Mouse (Mus musculus): ENCODE measurements around the gene OR5BS1P. TPM values are rescaled to one million over a fixed set of nuclear protein-coding genes. Genes with fewer than 3 reads are reported as not detected.
"Not testable (repeated sequence)": the region's sequence is repeated elsewhere in the genome, so short reads cannot be mapped to it uniquely, and the experiment has no call there.

Gene OR5BS1P
- polyA plus RNA-seq, 1 experiment: not detected

GRCm38 (mm10) chr15:98510438-98511385 lies 41.0 kb downstream of the OR5BS1P start:
- Histone ChIP-seq H3K4me1 (ENCODE audit: control insufficient read depth, insufficient read depth, low read length) (peaks cover 2% of the 10 kb centered on the region), H3K27ac (ENCODE audit: control insufficient read depth, insufficient read depth, low read depth, low read length, poor library complexity) (peak overlapping the region; percentile 60), H3K4me3 (replicated peaks; ENCODE audit: control insufficient read depth, low read depth, low read length) (peak overlapping the region; percentile 57)
- 21% methylated on average over 25 of the region's 25 CpGs for WGBS
- TF ChIP-seq CTCF (IDR thresholded peaks at IDR 0.05; ENCODE audit: control insufficient read depth, insufficient read depth, low read length) (peak; percentile 92), POLR2A (IDR thresholded peaks at IDR 0.05; ENCODE audit: borderline replicate concordance, control insufficient read depth, low read depth, low read length) (no peak)

DNA sequence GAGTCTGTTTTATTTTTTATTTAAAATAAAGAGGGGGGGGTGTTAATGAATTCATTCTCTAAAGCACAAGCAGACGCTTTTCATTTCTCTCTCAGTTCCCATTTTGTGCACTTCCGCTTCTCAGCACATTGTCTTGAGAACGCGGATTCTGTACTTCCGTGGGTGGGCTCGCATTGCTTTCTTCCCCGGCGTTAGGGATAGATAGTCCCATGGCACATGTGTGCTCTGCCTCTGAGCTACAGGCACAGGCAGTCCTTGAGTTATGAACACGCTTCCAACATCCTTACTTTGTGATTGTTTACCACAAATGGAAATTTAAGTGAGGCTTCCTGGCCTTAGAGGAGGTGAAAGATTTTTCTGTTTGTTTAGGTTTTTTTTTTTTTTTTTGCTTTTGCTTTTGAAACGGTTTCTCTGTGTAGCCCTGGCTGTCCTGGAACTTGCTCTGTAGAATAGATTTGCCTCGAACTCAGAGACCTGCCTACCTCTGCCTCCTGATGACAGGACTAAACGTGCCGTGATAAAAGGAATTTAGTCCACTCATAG lies 41.8 kb downstream of the OR5BS1P start:
- TF ChIP-seq CTCF (IDR thresholded peaks at IDR 0.05; ENCODE audit: control insufficient read depth, insufficient read depth, low read length) (no peak), POLR2A (IDR thresholded peaks at IDR 0.05; ENCODE audit: borderline replicate concordance, control insufficient read depth, low read depth, low read length) (no peak)
- peak overlapping the region; percentile 35 for H3K4me3 ChIP-seq (replicated peaks; ENCODE audit: control insufficient read depth, low read depth, low read length)
- peak overlapping the region; percentile 60; the same call in 1 of the 2 replicates for H3K27ac ChIP-seq (ENCODE audit: control insufficient read depth, insufficient read depth, low read depth, low read length, poor library complexity)
- WGBS: 16% methylated on average over 13 of the region's 13 CpGs
- H3K4me1 ChIP-seq (ENCODE audit: control insufficient read depth, insufficient read depth, low read length): peaks cover 2% of the 10 kb centered on the region

GRCm38 (mm10) chr15:98512232-98512631 lies 42.5 kb downstream of the OR5BS1P start:
- Histone ChIP-seq H3K27ac (ENCODE audit: control insufficient read depth, insufficient read depth, low read depth, low read length, poor library complexity) (no peak overlapping the region), H3K4me1 (ENCODE audit: control insufficient read depth, insufficient read depth, low read length) (peaks cover 2% of the 10 kb centered on the region), H3K4me3 (replicated peaks; ENCODE audit: control insufficient read depth, low read depth, low read length) (no peak overlapping the region)
- WGBS: 45% methylated on average over 8 of the region's 8 CpGs
- TF ChIP-seq CTCF (IDR thresholded peaks at IDR 0.05; ENCODE audit: control insufficient read depth, insufficient read depth, low read length) (no peak), POLR2A (IDR thresholded peaks at IDR 0.05; ENCODE audit: borderline replicate concordance, control insufficient read depth, low read depth, low read length) (no peak)

DNA sequence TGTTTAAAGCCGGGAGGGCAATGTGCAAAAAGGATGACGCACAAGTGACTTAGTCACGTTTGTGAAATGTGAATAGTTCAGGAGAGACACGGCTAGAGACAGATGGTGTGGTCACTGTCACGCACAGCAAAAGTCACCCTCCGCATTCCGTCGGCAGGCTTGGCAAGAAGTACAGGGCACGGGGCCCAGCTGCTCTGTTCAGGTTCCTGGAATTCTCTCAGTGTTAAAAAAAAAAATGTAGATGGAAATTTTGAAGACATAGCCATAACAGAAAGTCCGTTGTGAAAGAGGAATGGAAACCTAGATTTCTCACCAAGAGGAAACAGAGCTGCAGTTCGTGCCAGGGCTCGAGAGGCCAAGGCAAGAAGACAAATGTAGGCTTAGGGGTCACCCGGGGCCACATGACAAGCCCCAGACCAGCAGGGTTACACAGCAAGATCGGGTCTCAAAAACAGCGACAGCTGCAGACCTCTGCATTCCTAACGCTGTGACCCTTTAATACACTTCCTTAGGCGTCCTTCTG lies 43.2 kb downstream of the OR5BS1P start:
- Histone ChIP-seq H3K4me1 (ENCODE audit: control insufficient read depth, insufficient read depth, low read length) (peaks cover 2% of the 10 kb centered on the region), H3K27ac (ENCODE audit: control insufficient read depth, insufficient read depth, low read depth, low read length, poor library complexity) (peak overlapping the region; percentile 82), H3K4me3 (replicated peaks; ENCODE audit: control insufficient read depth, low read depth, low read length) (no peak overlapping the region)
- no peak for TF ChIP-seq CTCF (IDR thresholded peaks at IDR 0.05; ENCODE audit: control insufficient read depth, insufficient read depth, low read length)
- no peak for TF ChIP-seq POLR2A (IDR thresholded peaks at IDR 0.05; ENCODE audit: borderline replicate concordance, control insufficient read depth, low read depth, low read length)
- whole genome bisulfite sequencing: 10% methylated on average over 17 of the region's 17 CpGs

DNA sequence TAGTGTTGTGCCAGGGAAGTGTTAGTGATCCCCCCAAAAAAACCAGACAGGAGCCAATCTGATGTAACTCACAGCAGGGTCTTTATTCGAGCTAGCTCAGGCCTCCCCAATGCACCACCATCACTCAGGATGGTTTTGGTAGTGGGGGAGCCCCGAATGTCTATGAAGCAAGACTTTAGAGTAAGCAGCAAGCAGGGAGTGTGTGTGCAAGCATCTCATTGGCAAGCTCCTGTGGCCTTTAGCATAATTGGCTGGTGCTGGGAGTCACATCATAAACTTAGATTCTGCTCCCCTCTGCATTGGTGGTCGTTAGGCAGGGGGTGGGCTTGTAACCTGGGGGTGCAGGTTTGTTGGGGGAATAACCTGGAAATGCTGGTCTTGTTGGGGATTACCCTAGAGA lies 44.0 kb downstream of the OR5BS1P start:
- 14% methylated on average over 3 of the region's 3 CpGs for WGBS
- peak overlapping the region; percentile 9; the same call in 1 of the 2 replicates for H3K27ac ChIP-seq (ENCODE audit: control insufficient read depth, insufficient read depth, low read depth, low read length, poor library complexity)
- H3K4me1 ChIP-seq (ENCODE audit: control insufficient read depth, insufficient read depth, low read length); H3K4me3 ChIP-seq (replicated peaks; ENCODE audit: control insufficient read depth, low read depth, low read length): not testable (repeated sequence)

- H3K4me1 ChIP-seq (ENCODE audit: control insufficient read depth, insufficient read depth, low read length): peaks cover 2% of the 10 kb centered on the region
- 4% methylated on average over 8 of the region's 8 CpGs for WGBS
- TF ChIP-seq CTCF (IDR thresholded peaks at IDR 0.05; ENCODE audit: control insufficient read depth, insufficient read depth, low read length) (no peak), POLR2A (IDR thresholded peaks at IDR 0.05; ENCODE audit: borderline replicate concordance, control insufficient read depth, low read depth, low read length) (no peak)
- no peak overlapping the region for H3K4me3 ChIP-seq (replicated peaks; ENCODE audit: control insufficient read depth, low read depth, low read length)
- H3K27ac ChIP-seq (ENCODE audit: control insufficient read depth, insufficient read depth, low read depth, low read length, poor library complexity): no peak overlapping the region; the same call in 1 of the 2 replicates
These were observed 44.5 kb downstream of the OR5BS1P start for GRCm38 (mm10) chr15:98514146-98514545.

DNA sequence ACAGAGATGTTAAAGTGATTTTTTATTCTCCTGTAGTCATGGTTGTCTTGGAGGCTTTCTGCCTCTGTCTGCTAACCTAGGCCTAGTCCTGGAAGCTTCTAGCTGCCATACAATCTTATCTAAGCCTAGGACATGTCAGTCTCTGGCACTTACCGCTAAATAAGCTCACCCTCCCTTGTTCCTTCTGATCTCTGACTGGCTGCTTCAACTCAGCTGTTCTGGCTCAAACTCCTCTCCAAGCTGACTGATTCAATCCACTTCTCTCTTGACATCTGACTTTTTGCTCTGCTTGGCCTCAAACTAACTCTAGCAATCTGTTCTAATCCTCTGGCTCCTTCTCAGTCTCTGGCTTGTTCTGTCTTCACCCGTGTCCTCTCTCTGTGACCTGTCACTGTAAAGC lies 45.1 kb downstream of the OR5BS1P start:
- WGBS: 80% methylated on average over 2 of the region's 2 CpGs
- not testable (repeated sequence) for H3K4me1 ChIP-seq (ENCODE audit: control insufficient read depth, insufficient read depth, low read length); H3K4me3 ChIP-seq (replicated peaks; ENCODE audit: control insufficient read depth, low read depth, low read length); H3K27ac ChIP-seq (ENCODE audit: control insufficient read depth, insufficient read depth, low read depth, low read length, poor library complexity)

DNA sequence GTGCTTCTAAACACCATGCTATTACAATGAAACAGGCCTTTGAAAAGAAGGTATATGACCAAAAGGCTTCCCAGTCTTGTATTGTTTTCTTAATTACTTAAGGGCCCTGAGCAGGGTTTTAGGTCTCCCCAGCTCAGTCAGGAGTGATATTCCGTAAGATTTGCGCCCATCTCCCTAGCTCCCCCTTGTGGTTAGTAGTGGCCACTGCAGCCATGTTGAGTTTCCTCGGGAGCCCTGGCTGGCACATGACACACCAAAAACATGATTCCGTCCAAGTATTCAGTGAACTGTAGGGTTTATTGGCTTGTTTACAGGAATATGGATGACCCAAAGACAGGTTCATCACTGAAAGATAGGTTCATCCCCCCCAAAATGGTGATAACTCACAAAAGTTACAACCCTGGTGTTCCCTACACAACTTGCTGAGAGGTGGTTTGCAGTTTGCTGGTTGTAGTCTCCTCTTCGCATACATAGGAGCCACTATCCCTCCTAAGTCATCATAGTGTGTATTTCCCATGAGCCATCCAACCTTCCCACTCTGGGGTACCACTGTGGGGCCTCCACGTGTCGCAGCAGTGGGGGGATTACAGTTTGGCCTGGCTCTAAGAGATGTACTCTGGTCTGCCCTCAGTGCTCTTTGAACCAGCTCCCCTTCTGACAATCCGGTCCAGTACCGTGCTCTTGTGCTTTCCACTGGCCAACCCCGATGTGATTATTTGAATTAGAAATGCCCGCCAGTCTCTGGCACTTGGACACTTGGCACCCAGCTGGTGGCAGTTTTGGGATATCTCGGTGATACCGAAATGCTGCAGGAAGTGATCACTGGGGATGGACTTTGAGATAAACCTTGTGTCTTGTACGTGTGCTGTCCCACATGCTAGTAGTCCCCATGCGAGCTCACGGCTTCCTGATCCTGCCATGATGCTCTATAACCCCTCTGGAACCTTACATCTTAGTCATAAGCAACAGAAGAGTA lies 48.0 kb downstream of the OR5BS1P start:
- WGBS: 55% methylated on average over 16 of the region's 16 CpGs
- no peak overlapping the region for H3K4me3 ChIP-seq (replicated peaks; ENCODE audit: control insufficient read depth, low read depth, low read length)
- no peaks in the 10 kb centered on the region; the same call in 1 of the 2 replicates for H3K4me1 ChIP-seq (ENCODE audit: control insufficient read depth, insufficient read depth, low read length)
- no peak overlapping the region for H3K27ac ChIP-seq (ENCODE audit: control insufficient read depth, insufficient read depth, low read depth, low read length, poor library complexity)
- TF ChIP-seq CTCF (IDR thresholded peaks at IDR 0.05; ENCODE audit: control insufficient read depth, insufficient read depth, low read length) (peak; percentile 92), POLR2A (IDR thresholded peaks at IDR 0.05; ENCODE audit: borderline replicate concordance, control insufficient read depth, low read depth, low read length) (no peak)

Data from bone marrow, adult 2 months (tissue).